Mouse (Mus musculus) cerebellum, adult (tissue): ENCODE results near the gene Pde4d.
A peak's percentile ranks its signal among the peaks of the same experiment; 100 is the strongest.

Experiments
- ATAC-seq: cut with Nextera tagmentation; 2 replicates; pipeline ENCODE4 v1.9.2; 2017; ENCODE audit warnings: mild to moderate bottlenecking, moderate library complexity, mixed read lengths; ENCODE audit not compliant: insufficient number of reproducible peaks, low FRiP score, low TSS enrichment

Gene Pde4d

DNA sequence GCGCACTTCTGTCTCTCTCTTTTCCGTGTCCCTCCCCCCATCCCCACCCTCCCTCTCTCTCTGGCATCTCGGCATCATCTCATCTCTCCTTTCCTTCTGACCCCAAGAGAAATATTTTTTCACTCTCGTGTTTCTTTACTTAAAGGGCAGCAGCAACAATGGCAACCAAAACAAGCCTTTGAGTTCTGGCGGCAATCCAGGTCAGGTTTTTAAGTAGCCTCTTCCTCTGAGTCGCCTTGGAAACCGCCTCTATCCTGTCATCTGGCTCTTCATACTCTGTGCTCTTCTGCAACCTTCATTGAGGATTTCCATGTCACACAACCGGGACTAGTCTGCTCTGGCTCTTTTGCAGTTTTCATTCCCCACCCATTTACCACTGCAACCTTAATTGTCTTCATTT is 1430.6 kb downstream of the Pde4d start:
- ATAC-seq: 0 out of 2 replicates have a peak, but pooled peaks have one; percentile 18

DNA sequence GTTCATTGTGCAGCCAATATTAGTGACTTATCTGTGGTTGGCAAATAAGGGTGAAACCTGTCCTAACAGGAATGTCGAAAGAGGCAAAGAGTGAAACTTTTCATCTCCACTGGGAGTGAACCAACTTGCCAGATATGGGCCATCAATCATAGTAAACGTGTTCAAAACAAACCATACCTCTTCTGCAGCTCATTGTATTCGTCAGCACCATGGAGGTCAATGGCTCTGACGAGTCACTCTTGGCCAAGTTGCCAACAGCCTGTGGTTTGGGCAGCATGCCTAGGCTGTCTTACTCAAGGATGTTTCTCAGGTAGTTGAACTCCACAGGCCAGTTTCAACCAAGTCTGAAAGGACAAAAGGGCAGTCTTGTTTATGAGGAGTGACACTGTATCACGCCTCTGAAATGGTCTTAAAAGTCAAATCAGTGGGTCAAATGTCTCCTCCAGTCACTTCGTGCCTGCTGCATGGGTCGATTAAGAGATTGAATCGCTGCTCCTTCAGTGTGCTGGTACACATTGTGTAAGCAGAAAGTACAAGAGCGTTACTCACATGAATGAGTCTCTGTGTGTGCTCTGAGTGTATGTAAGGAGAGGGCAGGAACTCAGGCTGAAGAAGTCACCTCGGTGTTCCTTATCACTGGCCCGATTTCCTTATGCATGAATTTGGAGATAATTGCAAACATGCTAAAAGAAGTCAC is 1431.6 kb downstream of the Pde4d start:
- no peak for ATAC-seq

- no peak for ATAC-seq
These were observed 1433.9 kb downstream of the Pde4d start for GRCm38 (mm10) chr13:109883636-109884035.

DNA sequence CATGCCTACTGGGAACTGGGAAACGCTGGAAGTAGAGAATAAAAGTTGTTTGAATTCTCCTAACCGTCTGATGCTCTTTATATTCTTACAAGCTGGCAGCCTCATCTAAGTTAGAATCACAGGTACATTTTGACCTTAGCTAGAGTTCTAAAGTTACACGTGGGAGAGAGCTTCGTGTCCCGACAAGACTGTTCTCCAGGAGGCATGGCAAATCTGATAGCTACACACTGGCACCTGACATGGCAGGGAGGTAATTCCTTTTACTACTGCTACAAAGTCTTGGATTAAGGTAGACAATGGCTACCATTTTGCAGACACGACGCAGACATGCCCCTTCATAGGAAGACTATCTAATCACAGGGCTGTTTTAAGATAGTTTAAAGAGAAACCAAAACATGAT is 1435.1 kb downstream of the Pde4d start:
- ATAC-seq: no peak

- no peak for ATAC-seq
These were observed 1438.5 kb downstream of the Pde4d start for GRCm38 (mm10) chr13:109888293-109888692.

GRCm38 (mm10) chr13:109891194-109891909 is 1441.6 kb downstream of the Pde4d start:
- no peak for ATAC-seq

DNA sequence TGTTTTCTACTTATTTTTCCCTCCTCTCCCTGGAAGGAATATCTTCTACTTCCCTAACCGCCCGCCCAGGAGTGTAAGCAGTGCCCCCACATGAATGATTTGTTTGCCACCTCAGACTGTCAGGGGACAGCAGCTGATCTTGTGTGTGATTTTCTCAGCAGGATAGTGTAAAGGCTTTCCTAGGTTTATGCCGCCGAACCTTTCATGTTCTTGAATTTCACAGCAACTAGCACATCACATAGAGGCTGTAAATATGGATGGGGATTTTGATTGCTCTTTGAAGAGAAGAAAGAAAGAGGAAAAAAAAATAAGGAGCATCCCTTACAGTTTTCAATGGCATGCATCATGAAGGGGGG is 1442.1 kb downstream of the Pde4d start:
- ATAC-seq: no peak

DNA sequence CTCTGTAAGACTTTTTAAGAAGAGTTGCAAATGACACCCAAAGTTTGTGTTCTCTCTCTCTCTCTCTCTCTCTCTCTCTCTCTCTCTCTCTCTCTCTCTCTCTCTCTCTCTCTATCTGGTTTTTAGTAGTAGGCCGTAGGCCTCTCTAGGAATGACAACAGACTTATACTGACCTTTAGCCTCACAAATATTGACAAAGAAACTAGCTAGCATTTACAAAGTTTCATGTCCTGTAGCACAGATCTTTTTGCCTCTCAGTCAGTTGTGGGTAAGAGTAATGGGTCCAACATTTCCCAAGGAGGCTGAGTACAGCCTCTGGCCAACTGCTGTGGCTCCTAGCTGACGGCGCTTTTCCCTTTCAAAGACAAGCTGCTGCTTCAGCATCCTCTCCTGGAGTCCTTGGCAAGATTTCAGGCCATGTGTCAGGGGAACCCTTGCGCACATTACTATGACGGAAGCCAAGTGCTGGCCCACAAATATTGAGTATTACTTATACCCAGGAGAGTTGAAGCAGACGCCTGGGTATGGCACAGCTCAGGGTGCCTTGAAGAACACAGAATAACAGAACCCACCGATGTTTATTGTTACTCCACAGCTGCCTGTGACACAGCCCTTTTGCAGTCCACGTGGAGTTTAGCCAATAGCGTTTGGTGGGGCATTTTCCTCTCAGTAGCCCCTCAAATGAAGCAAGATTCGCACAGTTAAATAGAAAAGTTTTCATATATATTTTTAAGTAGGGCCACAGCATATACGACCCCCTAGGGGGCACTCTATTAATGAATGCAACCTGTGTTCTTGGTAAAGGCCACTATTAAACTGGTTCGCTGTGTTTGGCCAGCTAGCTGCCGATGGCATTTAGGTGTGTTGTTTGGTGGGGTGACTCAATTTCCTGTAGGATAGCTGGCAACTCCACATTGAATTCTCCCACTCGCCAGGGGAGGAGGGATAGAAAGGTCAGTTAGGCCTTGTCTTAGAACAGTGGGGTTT is 1450.0 kb downstream of the Pde4d start:
- ATAC-seq: no peak

- ATAC-seq: no peak
These were observed 1452.1 kb downstream of the Pde4d start for GRCm38 (mm10) chr13:109901811-109902210.

DNA sequence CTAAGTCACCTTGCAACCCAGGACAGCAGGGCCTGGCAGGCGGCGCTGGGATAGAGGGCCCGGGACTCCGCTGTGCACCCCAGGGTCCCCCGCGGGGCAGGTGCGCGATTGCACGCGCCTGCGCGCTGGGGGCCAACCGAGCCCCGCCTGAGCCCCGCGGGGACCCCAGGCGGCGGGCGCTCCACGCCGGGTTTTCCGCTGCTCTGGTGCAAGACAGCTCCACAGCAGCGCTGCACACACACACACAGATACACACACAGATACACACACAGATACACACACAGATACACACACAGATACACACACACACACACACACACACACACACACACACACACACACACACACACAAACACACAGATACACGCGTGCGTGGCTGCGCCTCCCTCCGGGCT is 1452.7 kb downstream of the Pde4d start:
- 0 out of 2 replicates have a peak, but pooled peaks have one; percentile 22 for ATAC-seq

DNA sequence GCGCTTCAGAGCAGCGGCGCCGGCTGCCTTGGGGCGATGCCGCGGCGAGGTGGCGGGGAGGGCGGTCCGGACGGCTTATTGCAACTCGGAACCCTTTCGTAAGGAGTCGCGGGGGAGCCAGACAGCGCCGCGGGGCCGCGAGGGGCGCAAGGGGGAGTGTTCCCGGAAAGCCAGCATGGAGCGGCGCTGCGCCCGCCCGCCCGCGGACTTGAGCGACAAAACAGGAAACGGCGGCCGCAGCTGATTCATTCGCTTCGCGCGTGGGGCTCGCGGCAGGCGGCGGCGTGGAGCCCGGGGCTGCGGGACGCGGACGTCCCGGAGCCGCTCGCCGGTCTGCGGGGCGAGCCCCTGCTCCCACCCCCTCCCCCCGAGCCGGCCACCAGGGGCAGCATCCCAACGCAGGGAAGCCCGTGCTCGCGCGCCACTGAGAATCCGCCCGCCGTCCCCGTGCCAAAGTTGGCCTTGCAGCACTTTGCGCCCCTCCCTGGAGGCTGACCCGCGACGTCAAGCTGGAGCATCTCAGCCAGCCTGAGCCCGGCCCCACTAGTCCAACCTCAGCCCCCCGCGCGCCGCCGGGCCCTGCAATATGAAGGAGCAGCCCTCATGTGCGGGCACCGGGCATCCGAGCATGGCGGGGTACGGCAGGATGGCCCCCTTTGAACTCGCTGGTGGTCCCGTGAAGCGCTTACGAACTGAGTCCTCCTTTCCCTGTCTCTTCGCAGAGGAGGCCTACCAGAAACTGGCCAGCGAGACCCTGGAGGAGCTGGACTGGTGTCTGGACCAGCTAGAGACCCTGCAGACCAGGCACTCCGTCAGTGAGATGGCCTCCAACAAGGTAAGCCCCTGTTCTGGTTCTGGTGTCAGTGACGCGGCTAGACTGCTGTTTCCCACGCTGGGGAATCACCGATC is 1453.4 kb downstream of the Pde4d start:
- peak; percentile 56 for ATAC-seq

DNA sequence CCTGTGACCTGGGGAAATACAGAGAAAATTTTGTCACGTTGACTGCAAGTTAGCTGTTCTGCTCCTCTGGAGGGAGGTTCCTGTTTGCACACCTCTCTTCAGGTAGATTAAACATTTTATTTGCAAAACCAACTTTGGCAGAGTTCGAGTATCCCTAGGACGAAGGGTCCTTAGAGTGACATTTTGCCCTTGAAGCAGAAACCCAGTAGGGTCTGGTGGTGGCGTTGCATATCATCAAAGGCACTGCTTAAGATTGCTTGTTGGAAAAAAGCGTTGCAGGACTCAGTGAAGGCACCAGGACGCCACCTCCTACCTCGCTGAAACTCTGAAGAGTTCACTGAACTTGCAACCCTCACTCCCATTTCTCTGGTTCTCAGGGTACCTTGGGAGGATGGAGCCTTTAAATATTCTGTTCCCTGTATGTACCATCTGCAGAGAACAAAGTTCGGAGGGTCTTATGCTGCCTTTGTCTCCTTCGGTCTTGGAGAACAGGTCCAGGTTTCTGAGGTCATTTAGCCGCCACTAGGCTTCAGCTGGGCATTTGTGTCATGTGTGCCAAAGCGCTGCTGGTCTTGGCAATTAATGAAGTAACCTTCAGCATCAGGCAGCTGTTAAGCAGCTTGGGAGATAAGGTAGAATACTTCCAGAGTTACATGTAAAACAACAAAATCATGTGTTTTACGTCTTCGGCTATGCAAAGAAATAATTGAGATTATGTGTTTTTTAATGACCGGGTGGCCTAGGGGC is 1454.2 kb downstream of the Pde4d start:
- no peak for ATAC-seq

- no peak for ATAC-seq
These were observed 1456.7 kb downstream of the Pde4d start for GRCm38 (mm10) chr13:109906342-109906888.

DNA sequence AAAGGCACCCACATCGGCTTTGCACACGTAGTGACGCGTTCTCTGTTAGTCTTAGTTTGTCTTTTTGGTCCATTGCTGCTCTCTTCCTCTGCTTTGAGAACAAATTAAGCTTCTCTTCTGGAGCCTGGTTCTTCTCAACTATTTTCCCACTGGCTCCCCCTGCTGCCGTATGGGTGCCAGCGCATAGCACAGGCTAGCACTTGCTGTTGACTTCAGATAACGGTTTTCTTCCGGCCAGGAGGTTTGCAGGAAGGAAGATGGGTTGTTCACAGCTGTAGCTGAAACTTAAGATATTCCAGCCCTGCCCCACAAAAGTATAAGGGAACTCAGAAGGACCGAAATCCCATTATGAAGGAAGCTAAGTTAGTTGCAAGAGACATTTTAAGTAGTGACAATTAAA is 1457.9 kb downstream of the Pde4d start:
- ATAC-seq: peak; percentile 65

- ATAC-seq: no peak
These were observed 1458.6 kb downstream of the Pde4d start for GRCm38 (mm10) chr13:109908386-109908785.

DNA sequence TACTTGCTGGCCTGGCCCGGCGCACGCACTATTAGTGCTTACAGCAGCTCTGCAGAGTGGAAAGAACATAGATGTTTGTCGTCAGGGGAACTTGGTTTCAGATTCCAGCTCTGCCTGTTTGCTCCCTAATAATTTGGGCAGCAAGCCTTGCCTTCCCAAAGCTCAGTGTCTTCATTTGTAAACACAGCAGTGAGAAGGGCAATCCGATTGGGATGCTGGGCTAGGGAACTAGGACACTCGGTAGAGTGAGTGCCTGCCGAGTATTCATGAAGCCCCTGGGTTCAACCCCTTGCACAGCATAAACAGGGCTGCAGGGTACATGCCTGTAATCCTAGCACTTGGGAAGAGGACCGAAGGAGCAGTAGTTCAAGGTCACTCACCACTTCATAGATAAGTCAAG is 1459.4 kb downstream of the Pde4d start:
- ATAC-seq: no peak

- ATAC-seq: no peak
These were observed 1461.2 kb downstream of the Pde4d start for GRCm38 (mm10) chr13:109910915-109911314.

DNA sequence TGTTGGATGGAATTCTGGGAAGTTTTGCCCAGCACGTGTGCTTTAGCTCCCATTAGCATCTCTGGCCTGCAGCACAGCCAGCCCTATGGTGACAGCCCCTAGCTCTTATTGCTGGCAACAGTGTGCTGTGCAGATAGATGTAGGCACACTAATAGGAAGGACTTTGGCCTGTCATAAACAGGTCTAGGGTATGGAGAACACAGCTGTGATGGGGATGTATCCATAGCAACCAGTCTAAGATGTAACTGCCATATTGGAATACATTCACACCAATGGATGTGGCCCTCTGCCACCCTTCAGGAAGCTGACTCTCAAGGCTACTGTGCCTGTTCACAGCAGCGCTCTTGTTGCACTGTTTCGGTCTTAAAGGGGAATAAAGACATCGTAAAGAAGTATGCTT is 1462.9 kb downstream of the Pde4d start:
- ATAC-seq: no peak

DNA sequence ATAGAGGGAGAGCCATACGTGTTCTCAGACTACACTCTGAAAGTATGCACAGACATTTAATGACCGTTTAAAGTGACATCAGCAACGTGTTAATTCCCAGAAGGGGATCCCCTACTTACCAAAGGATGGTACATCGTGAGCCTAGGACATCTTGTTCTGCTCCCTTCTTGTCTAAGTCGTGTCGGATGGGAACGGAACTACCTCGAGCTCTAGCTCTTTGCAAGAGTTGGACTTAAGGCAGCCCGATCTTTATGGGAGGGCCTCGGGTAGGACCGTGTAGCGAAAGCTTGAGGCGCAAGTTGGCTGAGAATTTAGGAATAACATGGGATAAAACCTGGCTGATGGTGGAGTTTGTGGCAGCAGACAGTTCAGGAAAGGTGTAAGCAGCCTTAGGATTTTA is 1464.5 kb downstream of the Pde4d start:
- ATAC-seq: no peak
